Mouse (Mus musculus) midbrain, embryonic 11.5 days (tissue): ENCODE measurements at regions not wholly inside any gene's neighbourhood (a gene's known extent, or its start where the extent isn't known, plus 50 kb on each side); places are given as distances from the start of the nearest gene placed in this dataset.

ENCODE experiments used
- ATAC-seq: fragments of 200-750 bp; cut with Nextera tagmentation; 2 replicates; pipeline ENCODE4 v1.8.0; 2017; ENCODE audit warnings: moderate TSS enrichment, moderate library complexity; ENCODE audit not compliant: low FRiP score
- DNase-seq: peaks from one replicate; pipeline ENCODE4 v3.0.0; 2015; ENCODE audit warnings: low spot score; ENCODE audit errors: missing footprints
- H3K27ac ChIP-seq: fragments of 300-500 bp; sonication (generic); 2 replicates; pipeline ENCODE4 v1.5.1; 2014; ENCODE audit warnings: low read depth, low read length
- H3K27me3 ChIP-seq: fragments of 300-500 bp; sonication (generic); 2 replicates; pipeline ENCODE4 v1.6.1; 2014; ENCODE audit warnings: mild to moderate bottlenecking, low read length, moderate library complexity, mixed read lengths; ENCODE audit not compliant: control insufficient read depth, insufficient read depth
- H3K36me3 ChIP-seq: fragments of 300-500 bp; sonication (generic); 2 replicates; pipeline ENCODE4 v1.6.1; 2014; ENCODE audit warnings: mild to moderate bottlenecking, low read length, moderate library complexity, mixed read lengths; ENCODE audit not compliant: control insufficient read depth, insufficient read depth
- H3K4me1 ChIP-seq: fragments of 300-500 bp; sonication (generic); 2 replicates; pipeline ENCODE4 v1.6.1; 2014; ENCODE audit warnings: low read length; ENCODE audit not compliant: control insufficient read depth, insufficient read depth
- H3K4me2 ChIP-seq: fragments of 300-500 bp; sonication (generic); 2 replicates; pipeline ENCODE4 v1.6.1; 2014; ENCODE audit warnings: mild to moderate bottlenecking, moderate library complexity
- H3K4me3 ChIP-seq: fragments of 300-500 bp; sonication (generic); 2 replicates; pipeline ENCODE4 v1.5.1; 2014; ENCODE audit warnings: low read depth, low read length
- H3K9ac ChIP-seq: fragments of 300-500 bp; sonication (generic); 2 replicates; pipeline ENCODE4 v1.6.1; 2014; ENCODE audit warnings: low read length
- H3K9me3 ChIP-seq: fragments of 300-500 bp; sonication (generic); 2 replicates; pipeline ENCODE4 v1.6.1; 2016; ENCODE audit warnings: low read length; ENCODE audit not compliant: control insufficient read depth
- WGBS: fragments of 180-500 bp; shearing (Covaris S2); extraction: QIAGEN DNeasy Blood & Tissue Kit; methylation state at CpG from one replicate; pipeline ENCODE4 v1.1.7; 2014; 5-methylcytosine and 5-hydroxymethylcytosine counted together

DNA sequence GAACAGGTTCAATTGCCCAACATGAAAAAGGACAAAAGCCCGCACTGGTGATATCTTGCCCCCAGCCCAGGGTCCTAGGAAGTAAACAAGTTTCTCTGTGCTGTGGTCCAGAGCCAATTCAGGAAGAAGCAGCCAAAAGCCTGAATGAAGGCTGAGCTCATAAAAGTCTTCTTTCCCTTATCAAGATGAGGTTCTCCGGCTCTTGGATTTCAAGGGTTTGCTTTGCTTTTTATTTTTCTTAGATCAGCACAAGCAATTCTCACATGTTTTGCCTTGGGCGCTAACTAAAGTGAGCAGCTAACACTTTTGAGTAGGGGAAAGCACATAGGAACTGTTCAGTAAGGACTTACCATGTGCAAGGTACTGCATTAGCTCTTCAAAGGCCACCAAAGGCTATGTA is 2208.0 kb upstream of the Gm7489 start:
- no peak overlapping the region for H3K9ac ChIP-seq
- H3K4me3 ChIP-seq, result no peak overlapping the region
- DNase-seq (no peak), ATAC-seq (no peak)
- 90% methylated on average over 3 of the region's 3 CpGs for WGBS
- H3K4me2 ChIP-seq, result no peak overlapping the region
- H3K27ac ChIP-seq, result no peak overlapping the region
- no peaks in the 10 kb centered on the region for H3K9me3 ChIP-seq
- no peaks in the 10 kb centered on the region for H3K4me1 ChIP-seq
- no peaks in the 10 kb centered on the region for H3K27me3 ChIP-seq
- H3K36me3 ChIP-seq, result no peaks in the 10 kb centered on the region

- Histone ChIP-seq H3K4me2 (no peak overlapping the region), H3K27me3 (no peaks in the 10 kb centered on the region), H3K36me3 (no peaks in the 10 kb centered on the region), H3K9ac (no peak overlapping the region), H3K4me1 (no peaks in the 10 kb centered on the region), H3K9me3 (no peaks in the 10 kb centered on the region), H3K4me3 (no peak overlapping the region), H3K27ac (no peak overlapping the region)
- DNase-seq (no peak), ATAC-seq (no peak)
- WGBS, result 81% methylated on average over 4 of the region's 4 CpGs
Observed at GRCm38 (mm10) chr15:51677266-51677665, 2207.4 kb upstream of the Gm7489 start.

- no peak for DNase-seq
Observed at GRCm38 (mm10) chr15:51679186-51679902, 2205.4 kb upstream of the Gm7489 start.

DNA sequence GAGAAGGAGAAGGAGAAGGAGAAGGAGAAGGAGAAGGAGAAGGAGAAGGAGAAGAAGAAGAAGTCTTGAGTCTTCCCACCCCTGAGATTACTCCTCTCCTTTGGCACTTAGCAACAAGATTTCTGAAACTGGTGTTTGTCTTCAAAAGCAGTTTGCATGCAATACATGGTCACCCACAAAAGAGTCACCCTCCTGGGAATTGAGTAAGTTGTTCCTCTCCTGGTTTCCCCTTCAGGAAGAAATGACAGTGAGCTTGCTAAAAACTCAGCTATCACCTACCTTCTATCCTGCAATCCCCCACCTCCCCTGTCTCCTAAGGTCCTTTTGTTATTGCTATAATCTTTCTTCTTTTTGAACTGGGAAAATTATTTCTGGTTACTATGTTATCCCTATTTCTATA is 2204.2 kb upstream of the Gm7489 start:
- Histone ChIP-seq H3K4me2 (no peak overlapping the region), H3K9me3 (no peaks in the 10 kb centered on the region), H3K4me3 (no peak overlapping the region), H3K27ac (no peak overlapping the region), H3K36me3 (no peaks in the 10 kb centered on the region), H3K4me1 (no peaks in the 10 kb centered on the region), H3K9ac (no peak overlapping the region), H3K27me3 (no peaks in the 10 kb centered on the region)
- DNase-seq, result no peak
- ATAC-seq, result no peak

More at GRCm38 (mm10) chr15:51679186-51679902, 2205.4 kb upstream of the Gm7489 start:
- no peak for ATAC-seq
- H3K4me3 ChIP-seq, result no peak overlapping the region
- H3K9ac ChIP-seq, result no peak overlapping the region
- no peaks in the 10 kb centered on the region for H3K27me3 ChIP-seq
- H3K4me2 ChIP-seq, result no peak overlapping the region
- H3K9me3 ChIP-seq, result no peaks in the 10 kb centered on the region
- no peaks in the 10 kb centered on the region for H3K36me3 ChIP-seq
- no peak overlapping the region for H3K27ac ChIP-seq
- 70% methylated on average over 12 of the region's 12 CpGs for WGBS
- H3K4me1 ChIP-seq, result no peaks in the 10 kb centered on the region

DNA sequence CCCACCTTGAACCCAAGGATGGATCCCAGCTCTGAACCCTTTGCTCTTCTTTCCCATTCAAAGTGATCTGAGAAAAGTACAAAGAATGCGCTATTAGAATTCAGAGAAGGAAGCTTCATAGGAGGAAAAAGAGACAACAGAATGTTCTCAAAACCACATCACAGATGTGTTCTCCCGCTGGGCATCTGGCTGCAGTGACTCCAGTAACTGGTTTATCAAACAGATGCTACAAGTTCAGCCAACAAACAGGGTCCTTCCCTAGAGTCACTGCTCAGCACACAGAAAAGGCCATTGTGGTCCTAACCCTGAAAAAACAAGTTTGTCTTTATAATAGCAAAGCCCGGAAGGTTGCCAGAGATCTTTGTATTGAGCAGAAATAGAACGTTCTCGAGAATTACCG is 2203.5 kb upstream of the Gm7489 start:
- Histone ChIP-seq H3K27ac (no peak overlapping the region), H3K9me3 (no peaks in the 10 kb centered on the region), H3K9ac (no peak overlapping the region), H3K4me1 (no peaks in the 10 kb centered on the region), H3K4me2 (no peak overlapping the region), H3K36me3 (no peaks in the 10 kb centered on the region), H3K27me3 (no peaks in the 10 kb centered on the region), H3K4me3 (no peak overlapping the region)
- 95% methylated on average over 6 of the region's 6 CpGs for WGBS
- DNase-seq (no peak), ATAC-seq (no peak)

DNA sequence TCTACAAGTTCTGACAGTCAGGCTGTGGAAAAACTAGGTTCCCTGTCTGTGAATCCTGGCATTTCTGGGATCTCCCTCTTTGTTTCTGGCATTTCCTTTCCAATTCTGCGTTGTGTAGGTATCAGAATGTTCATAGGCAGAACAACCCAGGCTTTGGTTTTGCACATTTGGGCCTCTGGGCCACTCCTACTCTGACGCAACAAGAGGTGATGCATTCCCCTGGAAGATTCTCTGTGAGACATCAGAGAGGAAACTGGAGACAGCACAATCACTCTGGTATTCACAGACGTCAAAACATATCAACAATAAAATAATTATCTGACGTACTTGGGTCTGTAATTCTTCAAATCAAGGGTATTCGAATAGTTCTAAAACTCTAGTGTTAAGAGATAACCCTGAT is 2202.4 kb upstream of the Gm7489 start:
- no peak overlapping the region for H3K27ac ChIP-seq
- no peak overlapping the region for H3K4me2 ChIP-seq
- DNase-seq, result no peak
- ATAC-seq, result no peak
- H3K4me3 ChIP-seq, result no peak overlapping the region
- H3K36me3 ChIP-seq, result no peaks in the 10 kb centered on the region
- no peaks in the 10 kb centered on the region for H3K4me1 ChIP-seq
- H3K9me3 ChIP-seq, result no peaks in the 10 kb centered on the region
- WGBS, result 79% methylated on average over 5 of the region's 5 CpGs
- no peaks in the 10 kb centered on the region for H3K27me3 ChIP-seq
- no peak overlapping the region for H3K9ac ChIP-seq

DNA sequence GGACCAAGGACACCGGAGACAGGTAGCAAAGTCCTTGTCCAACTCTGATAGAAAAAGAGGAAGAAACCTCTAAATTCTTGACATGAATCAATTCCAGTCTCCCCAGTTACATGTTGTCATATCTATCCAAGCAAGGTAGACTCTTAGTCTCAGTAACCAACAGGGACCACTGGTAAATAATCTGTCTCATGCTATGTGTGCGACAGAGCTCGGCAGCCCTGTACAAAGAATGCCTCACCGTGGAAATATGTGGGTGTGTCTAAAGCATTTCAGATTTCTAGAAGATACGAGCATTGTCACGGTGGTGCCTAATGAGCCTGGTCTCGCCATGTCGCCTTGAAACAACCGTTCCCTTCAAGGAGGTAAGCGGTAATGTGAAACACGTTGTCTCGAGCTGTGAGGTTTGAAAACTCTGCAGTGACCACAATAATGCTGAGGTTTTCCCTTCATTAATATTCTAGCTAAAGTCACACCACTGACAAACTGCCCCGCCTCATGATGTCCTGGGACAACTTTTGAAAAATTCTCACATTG is 2197.6 kb upstream of the Gm7489 start:
- 81% methylated on average over 13 of the region's 13 CpGs for WGBS
- no peak overlapping the region for H3K9ac ChIP-seq
- ATAC-seq (no peak), DNase-seq (no peak)
- no peaks in the 10 kb centered on the region for H3K4me1 ChIP-seq
- no peaks in the 10 kb centered on the region for H3K36me3 ChIP-seq
- H3K4me2 ChIP-seq, result no peak overlapping the region
- no peak overlapping the region for H3K27ac ChIP-seq
- H3K9me3 ChIP-seq, result no peaks in the 10 kb centered on the region
- H3K4me3 ChIP-seq, result no peak overlapping the region
- H3K27me3 ChIP-seq, result no peaks in the 10 kb centered on the region

DNA sequence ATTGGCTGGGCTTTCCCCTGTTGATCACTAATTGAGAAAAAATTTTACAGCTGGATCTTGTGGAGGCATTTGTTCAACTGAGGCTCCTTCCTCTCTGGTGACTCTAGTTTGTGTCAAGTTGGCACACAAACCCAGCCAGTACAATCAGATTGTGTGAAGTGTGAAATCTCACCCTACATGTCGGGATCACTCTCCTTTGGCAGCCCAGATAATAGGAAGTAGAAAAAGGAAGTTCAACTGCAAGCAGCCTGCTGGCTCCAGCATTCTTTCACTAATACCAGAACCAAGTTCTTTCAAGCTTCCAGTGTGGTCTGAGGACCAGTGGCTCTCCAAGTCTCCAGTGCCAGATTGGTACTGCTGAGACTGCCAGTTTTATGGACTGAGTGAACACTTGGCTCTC is 2195.2 kb upstream of the Gm7489 start:
- 84% methylated on average over 1 of the region's 1 CpGs for WGBS
- no peaks in the 10 kb centered on the region for H3K27me3 ChIP-seq
- no peak overlapping the region for H3K27ac ChIP-seq
- DNase-seq (no peak), ATAC-seq (no peak)
- no peaks in the 10 kb centered on the region for H3K36me3 ChIP-seq
- H3K4me1 ChIP-seq, result no peaks in the 10 kb centered on the region
- H3K4me3 ChIP-seq, result no peak overlapping the region
- H3K9me3 ChIP-seq, result no peaks in the 10 kb centered on the region
- H3K9ac ChIP-seq, result no peak overlapping the region
- H3K4me2 ChIP-seq, result no peak overlapping the region

GRCm38 (mm10) chr15:51692671-51693070 is 2192.0 kb upstream of the Gm7489 start:
- DNase-seq, result no peak
- Histone ChIP-seq H3K4me3 (no peak overlapping the region), H3K27ac (no peak overlapping the region), H3K27me3 (no peaks in the 10 kb centered on the region), H3K9ac (no peak overlapping the region), H3K9me3 (no peaks in the 10 kb centered on the region), H3K4me2 (no peak overlapping the region), H3K36me3 (no peaks in the 10 kb centered on the region), H3K4me1 (no peaks in the 10 kb centered on the region)
- 80% methylated on average over 4 of the region's 4 CpGs for WGBS
- ATAC-seq, result no peak
